Mouse (Mus musculus) induced T-regulatory cell, adult 2 months (primary cell): Measurements from ENCODE around the gene Ctdnep1.

Source experiments
- DNase-seq: peaks from one replicate; pipeline ENCODE4 v3.0.0-alpha.2; 2012; ENCODE audit warnings: low read depth

The Ctdnep1 gene

GRCm38 (mm10) chr11:70029130-70029801 is 48.3 kb downstream of the Ctdnep1 start:
- peak; percentile 97 for DNase-seq

GRCm38 (mm10) chr11:70029829-70030550 is 49.0 kb downstream of the Ctdnep1 start:
- DNase-seq = no peak

GRCm38 (mm10) chr11:70030651-70031320 is 49.8 kb downstream of the Ctdnep1 start:
- no peak for DNase-seq

- no peak for DNase-seq
Measured at GRCm38 (mm10) chr11:70031321-70031670, 50.3 kb downstream of the Ctdnep1 start.

- no peak for DNase-seq
Measured at GRCm38 (mm10) chr11:70038174-70038573, 57.2 kb downstream of the Ctdnep1 start.

GRCm38 (mm10) chr11:70039631-70040030 is 58.7 kb downstream of the Ctdnep1 start:
- no peak for DNase-seq

- DNase-seq = no peak
Measured at GRCm38 (mm10) chr11:70040184-70040583, 59.2 kb downstream of the Ctdnep1 start.
